Mouse (Mus musculus): Measurements from ENCODE around the gene Impg2.

GRCm38 (mm10) chr16:56298836-56299235 is 94.7 kb downstream of the Impg2 start:
- TF ChIP-seq CTCF (IDR thresholded peaks at IDR 0.05; ENCODE audit: extremely low read depth, insufficient read depth, insufficient read length, insufficient replicate concordance) (no peak), POLR2A (IDR thresholded peaks at IDR 0.05; ENCODE audit: low read depth, low read length) (no peak)
